9 mouse cellular contexts compared by ENCODE assay signal in the genomic region with DNA sequence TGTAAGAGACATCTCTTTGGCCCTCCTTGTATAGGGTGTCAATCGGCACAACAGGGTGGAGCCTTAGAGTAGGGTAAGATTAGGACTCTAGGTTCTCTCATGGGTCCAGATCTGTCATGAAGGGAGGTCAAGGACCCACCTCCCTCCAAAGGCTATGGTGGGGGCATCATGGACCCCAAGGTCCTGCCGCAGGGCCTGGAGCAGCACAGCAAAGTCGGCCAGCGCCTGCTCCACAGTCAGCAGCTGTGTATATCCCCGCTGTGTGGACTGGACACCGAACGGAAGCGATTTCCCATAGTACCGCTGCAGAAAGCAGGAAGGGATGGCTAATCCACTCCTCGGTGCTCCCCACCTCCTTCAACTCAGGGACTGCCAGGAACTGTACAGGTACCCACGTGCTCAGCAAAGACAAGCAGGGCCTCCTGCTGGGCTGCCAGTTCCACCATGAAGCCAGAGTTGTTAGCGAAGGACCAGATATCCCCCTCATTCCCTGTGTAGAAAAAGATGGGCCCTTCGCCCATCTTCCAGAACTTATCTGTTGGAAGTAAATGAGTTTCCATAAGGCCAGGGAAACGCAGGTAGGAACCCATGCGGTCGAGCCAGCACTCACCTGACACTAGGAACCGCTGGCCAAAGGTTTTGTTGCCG. TPM values are rescaled to one million over a fixed set of nuclear protein-coding genes. Genes with fewer than 3 reads are reported as not detected.
A peak's percentile ranks its signal among the peaks of the same experiment; 100 is the strongest.
DNase-seq lines count a peak whose midpoint lies in the region; ATAC-seq and TF ChIP-seq lines count a peak whose summit lies in the region.
"Had no signal": no experiment of that assay in that cellular context is flagged by ENCODE, and none has a peak within 500 bp of the region (broad histone marks: within the 10 kb centered on the region; RNA-seq: fewer than 3 reads in every experiment).

No protein-coding gene starts in this region.

- peaks cover 37% of the 10 kb centered on the region for H3K36me3 ChIP-seq in heart, embryonic 13.5 days
- H3K36me3 ChIP-seq in MEL (ENCODE audit: control insufficient read depth in 1 of 2, insufficient read depth in 2 of 2, low read length in 2 of 2), result peaks cover 0 to 2% of the 10 kb centered on the region in 2 experiments; a peak in 2 of 4 replicates
- peaks cover 42% of the 10 kb centered on the region for H3K36me3 ChIP-seq in hindbrain, embryonic 10.5 days
- peaks cover 37% of the 10 kb centered on the region for H3K36me3 ChIP-seq in midbrain, embryonic 10.5 days

- TF ChIP-seq EP300 in MEL (IDR thresholded peaks at IDR 0.05; ENCODE audit: low read depth in 1 of 2, low read length in 2 of 2), result no peak

- H3K4me2 ChIP-seq in heart, embryonic 13.5 days, result peak overlapping the region; percentile 88

- H3K4me1 ChIP-seq in heart, embryonic 13.5 days, result peaks cover 20% of the 10 kb centered on the region
- peaks cover 0 to 12% of the 10 kb centered on the region in 2 experiments; a peak in 2 of 4 replicates for H3K4me1 ChIP-seq in MEL (ENCODE audit: control insufficient read depth in 1 of 2, insufficient read depth in 2 of 2, low read length in 2 of 2)
- peaks cover 23% of the 10 kb centered on the region for H3K4me1 ChIP-seq in hindbrain, embryonic 10.5 days (replicated peaks)
- peaks cover 28% of the 10 kb centered on the region for H3K4me1 ChIP-seq in midbrain, embryonic 10.5 days

- H3K27ac ChIP-seq in heart, embryonic 13.5 days (replicated peaks), result 0 out of 2 replicates have a peak overlapping the region, but pooled peaks have one; percentile 9
- H3K27ac ChIP-seq in MEL (ENCODE audit: control insufficient read depth, low read depth, low read length), result peak overlapping the region; percentile 15; the same call in 1 of the 2 replicates
- peak overlapping the region; percentile 86 for H3K27ac ChIP-seq in hindbrain, embryonic 10.5 days
- peak overlapping the region; percentile 81; the same call in 1 of the 2 replicates for H3K27ac ChIP-seq in midbrain, embryonic 10.5 days (replicated peaks)

- TF ChIP-seq RAD21 in MEL (IDR thresholded peaks at IDR 0.05; ENCODE audit: low read depth, low read length), result no peak

- no peak for DNase-seq in heart, adult 9 months (ENCODE audit: low spot score in 2 of 2)
- DNase-seq in MEL (ENCODE audit: low read depth, low spot score), result no peak
- DNase-seq in hindbrain, embryonic 10.5 days (ENCODE audit: low spot score), result no peak
- DNase-seq in midbrain, embryonic 10.5 days (ENCODE audit: low spot score), result no peak
- no peak for DNase-seq in adrenal gland, postnatal 36 days
- no peak for DNase-seq in layer of hippocampus, postnatal 36 days
- DNase-seq in ovary, postnatal 10 days (ENCODE audit: low spot score), result no peak

- H3K27me3 ChIP-seq in heart, embryonic 13.5 days (replicated peaks), result no peaks in the 10 kb centered on the region
- H3K27me3 ChIP-seq in MEL (ENCODE audit: control insufficient read depth in 1 of 2, insufficient read depth in 2 of 2, low read length in 2 of 2), result no peaks in the 10 kb centered on the region
- H3K27me3 ChIP-seq in hindbrain, embryonic 10.5 days (ENCODE audit: insufficient read depth, poor library complexity, severe bottlenecking), result no peaks in the 10 kb centered on the region
- no peaks in the 10 kb centered on the region for H3K27me3 ChIP-seq in midbrain, embryonic 10.5 days (ENCODE audit: low read depth, poor library complexity, severe bottlenecking)
- H3K27me3 ChIP-seq: Patski had no signal

- no peak for TF ChIP-seq POLR2A in MEL (IDR thresholded peaks at IDR 0.05; ENCODE audit: control insufficient read depth in 1 of 2, insufficient read depth in 1 of 2, low read depth in 1 of 2, low read length in 2 of 2, poor library complexity in 1 of 2)

- no peaks in the 10 kb centered on the region for H3K9me3 ChIP-seq in heart, embryonic 13.5 days
- H3K9me3 ChIP-seq in MEL (replicated peaks; ENCODE audit: insufficient read depth, low read length), result no peaks in the 10 kb centered on the region
- H3K9me3 ChIP-seq in hindbrain, embryonic 10.5 days, result no peaks in the 10 kb centered on the region
- H3K9me3 ChIP-seq in midbrain, embryonic 10.5 days (replicated peaks), result no peaks in the 10 kb centered on the region

- ATAC-seq in heart, embryonic 13.5 days (ENCODE audit: extremely low read depth, insufficient number of reproducible peaks, low FRiP score, low TSS enrichment), result 0 out of 2 replicates have a peak, but pooled peaks have one; percentile 15

- WGBS in heart, embryonic 13.5 days, result 31% methylated on average over 18 of the region's 18 CpGs
- 41% methylated on average over 18 of the region's 18 CpGs for WGBS in hindbrain, embryonic 10.5 days
- 41% methylated on average over 18 of the region's 18 CpGs for WGBS in midbrain, embryonic 10.5 days

- peaks cover 7% of the 10 kb centered on the region for H3K79me2 ChIP-seq in MEL (ENCODE audit: control insufficient read depth, insufficient read depth, low read length, poor library complexity)

- H3K9ac ChIP-seq in heart, embryonic 13.5 days, result peak overlapping the region; percentile 75
- peak overlapping the region; percentile 75 for H3K9ac ChIP-seq in MEL (ENCODE audit: control insufficient read depth, low read depth, low read length, poor library complexity, severe bottlenecking)

- H3K4me3 ChIP-seq in heart, embryonic 13.5 days, result peak overlapping the region; percentile 56
- H3K4me3 ChIP-seq in MEL (ENCODE audit: control insufficient read depth in 1 of 2, insufficient read depth in 1 of 2, low read depth in 2 of 2, low read length in 2 of 2), result peak overlapping the region; percentile 70 to 90
- H3K4me3 ChIP-seq in hindbrain, embryonic 10.5 days, result peak overlapping the region; percentile 63
- peak overlapping the region; percentile 61 for H3K4me3 ChIP-seq in midbrain, embryonic 10.5 days

- no peak for TF ChIP-seq CTCF in MEL (IDR thresholded peaks at IDR 0.05 in 2 of 3, conservative IDR thresholded peaks at IDR 0.05 in 1 of 3; ENCODE audit: control insufficient read depth in 1 of 3, insufficient read depth in 1 of 3, low read depth in 2 of 3, low read length in 3 of 3, poor library complexity in 1 of 3, severe bottlenecking in 1 of 3)

TF ChIP-seq in MEL, 35 proteins besides CTCF, POLR2A, EP300 and RAD21 (continues in another document):
- TF ChIP-seq MYB (IDR thresholded peaks at IDR 0.05; ENCODE audit: low read depth, low read length), result no peak
- no peak for TF ChIP-seq CHD1 (IDR thresholded peaks at IDR 0.05; ENCODE audit: low read depth, low read length)
- no peak for TF ChIP-seq MAX (IDR thresholded peaks at IDR 0.05; ENCODE audit: low read length)

RNA-seq across cellular contexts. Expression of a gene that starts 0.6 kb away (rescaled TPM):
- 13.6 and 14.4 TPM in 2 replicates for polyA plus RNA-seq in heart, embryonic 13.5 days (2015; fragmentation: Nextera tagmentation; extraction: Ambion mirVana)
- 24.0 and 25.9 TPM in 2 replicates for total RNA-seq in MEL (2012; rRNA removed)
- polyA plus RNA-seq in MEL (2012; ENCODE audit: insufficient read depth in 1 of 2, insufficient read length in 2 of 2, low read depth in 1 of 2, low replicate concordance in 2 of 2, missing spikeins in 1 of 2), result 10 to 100 TPM in 1 of 2 experiments, not detected in 1; 24.6 TPM
- 21.1 and 21.8 TPM in 2 replicates for polyA plus RNA-seq in hindbrain, embryonic 10.5 days (2016; fragmentation: Nextera tagmentation; extraction: Ambion mirVana)
- polyA plus RNA-seq in midbrain, embryonic 10.5 days (2016; fragmentation: Nextera tagmentation; extraction: Ambion mirVana), result 16.2 and 20.2 TPM in 2 replicates
- 10 to 100 TPM; 29.9 to 31.8 TPM for total RNA-seq in adrenal gland, postnatal 36 days (2021)
- 10 to 100 TPM; 26.1 to 38.4 TPM for total RNA-seq in layer of hippocampus, postnatal 36 days (2021)

RNA-seq across cellular contexts. Expression of a gene that starts 9.9 kb away (rescaled TPM):
- 14.9 and 17.0 TPM in 2 replicates for polyA plus RNA-seq in heart, embryonic 13.5 days (2015; fragmentation: Nextera tagmentation; extraction: Ambion mirVana)
- total RNA-seq in MEL (2012; rRNA removed), result 3.6 and 4.7 TPM in 2 replicates
- 10 to 100 TPM in 1 of 2 experiments, not detected in 1; 12.6 TPM for polyA plus RNA-seq in MEL (2012; ENCODE audit: insufficient read depth in 1 of 2, insufficient read length in 2 of 2, low read depth in 1 of 2, low replicate concordance in 2 of 2, missing spikeins in 1 of 2)
- polyA plus RNA-seq in hindbrain, embryonic 10.5 days (2016; fragmentation: Nextera tagmentation; extraction: Ambion mirVana), result 7.4 and 10.1 TPM in 2 replicates
- 6.0 and 8.4 TPM in 2 replicates for polyA plus RNA-seq in midbrain, embryonic 10.5 days (2016; fragmentation: Nextera tagmentation; extraction: Ambion mirVana)
- total RNA-seq in adrenal gland, postnatal 36 days (2021), result 10 to 100 TPM; 20.0 to 23.1 TPM
- 10 to 100 TPM; 10.8 to 13.8 TPM for total RNA-seq in layer of hippocampus, postnatal 36 days (2021)

RNA-seq across cellular contexts. Expression of a gene that starts 16.6 kb away (rescaled TPM):
- 16.5 and 18.1 TPM in 2 replicates for polyA plus RNA-seq in heart, embryonic 13.5 days (2015; fragmentation: Nextera tagmentation; extraction: Ambion mirVana)
- 39.7 and 51.9 TPM in 2 replicates for total RNA-seq in MEL (2012; rRNA removed)
- polyA plus RNA-seq in MEL (2012; ENCODE audit: insufficient read depth in 1 of 2, insufficient read length in 2 of 2, low read depth in 1 of 2, low replicate concordance in 2 of 2, missing spikeins in 1 of 2), result 10 to 100 TPM in 1 of 2 experiments, not detected in 1; 58.2 TPM
- polyA plus RNA-seq in hindbrain, embryonic 10.5 days (2016; fragmentation: Nextera tagmentation; extraction: Ambion mirVana), result 71.6 and 75.1 TPM in 2 replicates
- 73.4 and 86.4 TPM in 2 replicates for polyA plus RNA-seq in midbrain, embryonic 10.5 days (2016; fragmentation: Nextera tagmentation; extraction: Ambion mirVana)
- under 1 TPM; 0.43 to 0.95 TPM for total RNA-seq in adrenal gland, postnatal 36 days (2021)
- 1 to 10 TPM; 3.7 to 4.6 TPM for total RNA-seq in layer of hippocampus, postnatal 36 days (2021)

RNA-seq across cellular contexts. Expression of a gene that starts 23.4 kb away (rescaled TPM):
- 28.4 and 31.3 TPM in 2 replicates for polyA plus RNA-seq in heart, embryonic 13.5 days (2015; fragmentation: Nextera tagmentation; extraction: Ambion mirVana)
- 37.7 and 49.6 TPM in 2 replicates for total RNA-seq in MEL (2012; rRNA removed)
- 10 to 100 TPM in 1 of 2 experiments, not detected in 1; 50.1 TPM for polyA plus RNA-seq in MEL (2012; ENCODE audit: insufficient read depth in 1 of 2, insufficient read length in 2 of 2, low read depth in 1 of 2, low replicate concordance in 2 of 2, missing spikeins in 1 of 2)
- 57.4 and 58.7 TPM in 2 replicates for polyA plus RNA-seq in hindbrain, embryonic 10.5 days (2016; fragmentation: Nextera tagmentation; extraction: Ambion mirVana)
- 55.6 and 62.8 TPM in 2 replicates for polyA plus RNA-seq in midbrain, embryonic 10.5 days (2016; fragmentation: Nextera tagmentation; extraction: Ambion mirVana)
- total RNA-seq in adrenal gland, postnatal 36 days (2021), result 10 to 100 TPM; 53.1 to 59.2 TPM
- 10 to 100 TPM; 50.6 to 52.3 TPM for total RNA-seq in layer of hippocampus, postnatal 36 days (2021)

RNA-seq across cellular contexts. Expression of a gene that starts 36.6 kb away (rescaled TPM):
- polyA plus RNA-seq in heart, embryonic 13.5 days (2015; fragmentation: Nextera tagmentation; extraction: Ambion mirVana), result 0.09 and 0.16 TPM in 2 replicates
- total RNA-seq in MEL (2012; rRNA removed), result not detected in 2 replicates
- under 1 TPM in 1 of 2 experiments, not detected in 1; 0.07 TPM for polyA plus RNA-seq in MEL (2012; ENCODE audit: insufficient read depth in 1 of 2, insufficient read length in 2 of 2, low read depth in 1 of 2, low replicate concordance in 2 of 2, missing spikeins in 1 of 2)
- 1.2 and 4.5 TPM in 2 replicates for polyA plus RNA-seq in hindbrain, embryonic 10.5 days (2016; fragmentation: Nextera tagmentation; extraction: Ambion mirVana)
- polyA plus RNA-seq in midbrain, embryonic 10.5 days (2016; fragmentation: Nextera tagmentation; extraction: Ambion mirVana), result 1.5 and 1.8 TPM in 2 replicates
- 1 to 10 TPM; 6.3 to 7.6 TPM for total RNA-seq in adrenal gland, postnatal 36 days (2021)
- 100 to 1,000 TPM; 420 to 431 TPM for total RNA-seq in layer of hippocampus, postnatal 36 days (2021)

Comparison
In these comparisons a context has a peak if more than half of its experiments do, and no peak if none do; other contexts are left out.
1. H3K27ac ChIP-seq: peak in every context shown above with its lines; median percentile 86 in hindbrain, embryonic 10.5 days; 81 in midbrain, embryonic 10.5 days; 15 in MEL; 9 in heart, embryonic 13.5 days.